Mouse (Mus musculus) olfactory bulb, adult 2 months (tissue): ENCODE measurements around the gene Gnl3.

Experiments
- CTCF ChIP-seq: fragments of 200-500 bp; IDR thresholded peaks from 2 replicates; pipeline ENCODE4 v1.5.1; 2012; ENCODE audit warnings: low read depth, mild to moderate bottlenecking, low read length, moderate library complexity; ENCODE audit not compliant: insufficient read depth
- POLR2A ChIP-seq: fragments of 200-500 bp; IDR thresholded peaks from 2 replicates; pipeline ENCODE4 v1.6.1; 2012; ENCODE audit warnings: mild to moderate bottlenecking, low read depth, low read length, moderate library complexity; ENCODE audit not compliant: insufficient read depth

GRCm38 (mm10) chr14:31016063-31016462 is 2.9 kb downstream of the Gnl3 start:
- TF ChIP-seq POLR2A = no peak
- TF ChIP-seq CTCF = no peak
